Mouse (Mus musculus) cerebellum, postnatal 36 days (tissue): ENCODE measurements at regions not wholly inside any gene's neighbourhood (a gene's known extent, or its start where the extent isn't known, plus 50 kb on each side); places are given as distances from the start of the nearest gene placed in this dataset.
"Not testable (repeated sequence)": the region's sequence is repeated elsewhere in the genome, so short reads cannot be mapped to it uniquely, and the experiment has no call there.

Source experiments
- DNase-seq, 2 experiments: peaks; one replicate each; pipeline ENCODE4 v3.0.0; 2021 to 2022; ENCODE audit warnings: mixed read lengths in 2 of 2

- not testable (repeated sequence) for DNase-seq
Measured at GRCm38 (mm10) chr3:61913186-61913585, 425.0 kb upstream of the Arhgef26 start.

- peak; percentile 44 for DNase-seq
Measured at GRCm38 (mm10) chr3:61916106-61916505, 422.0 kb upstream of the Arhgef26 start.
